Mouse (Mus musculus) thymus, postnatal 4 days (tissue): Measurements from ENCODE around the gene Pgls.

Experiments used
- DNase-seq: peaks from one replicate; pipeline ENCODE4 v3.0.0; 2021

The Pgls gene

DNA sequence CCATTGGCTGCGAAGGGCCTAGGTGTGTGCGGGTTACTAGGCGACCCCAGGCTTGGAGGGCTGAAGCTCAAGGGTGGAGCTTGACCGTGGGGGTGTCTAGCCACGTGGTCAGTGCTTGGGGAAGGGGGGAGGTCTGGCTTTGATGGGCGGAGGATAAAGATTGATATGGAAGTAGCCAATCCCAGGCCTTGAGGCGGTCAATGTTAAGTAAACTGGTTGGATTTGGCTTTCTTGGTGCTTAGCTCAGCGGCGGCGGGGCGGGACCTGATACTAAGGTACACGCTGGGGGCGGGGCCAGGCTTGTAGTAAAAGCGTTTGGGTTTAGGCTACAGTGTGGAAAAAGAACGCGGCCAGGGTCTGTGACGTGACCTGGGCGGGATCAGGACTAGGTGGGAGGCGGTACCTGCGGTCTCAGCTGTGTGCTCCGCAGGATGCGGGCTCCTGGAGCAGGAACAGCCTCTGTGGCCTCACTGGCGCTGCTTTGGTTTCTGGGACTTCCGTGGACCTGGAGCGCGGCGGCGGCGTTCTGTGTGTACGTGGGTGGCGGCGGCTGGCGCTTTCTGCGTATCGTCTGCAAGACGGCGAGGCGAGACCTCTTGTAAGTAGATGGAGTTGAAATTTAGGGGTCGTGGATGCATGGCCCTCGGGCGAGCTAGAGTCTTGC lies 21.6 kb upstream of the Pgls start:
- DNase-seq: peak; percentile 94

DNA sequence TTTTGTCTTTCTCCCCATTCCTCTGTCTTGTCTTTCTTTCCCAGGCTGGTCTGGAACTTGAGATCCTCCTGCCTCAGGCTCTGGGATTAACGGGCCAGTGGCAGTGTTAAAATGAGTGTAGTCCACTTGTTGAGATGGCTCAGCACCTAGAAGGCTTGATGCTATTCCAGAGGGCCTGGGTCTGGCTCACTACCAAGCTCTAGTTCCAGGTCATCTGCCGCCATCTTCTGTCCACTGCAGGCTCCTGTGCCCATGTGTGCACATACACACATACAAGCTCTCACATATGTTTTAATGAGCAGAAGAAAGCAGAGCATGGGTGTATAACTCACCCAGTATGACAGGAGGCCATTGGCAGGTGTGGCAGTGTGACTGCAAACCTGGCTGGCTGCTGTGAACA lies 19.9 kb upstream of the Pgls start:
- no peak for DNase-seq

GRCm38 (mm10) chr8:71572847-71573633 lies 18.9 kb upstream of the Pgls start:
- DNase-seq: no peak

GRCm38 (mm10) chr8:71574426-71574825 lies 17.6 kb upstream of the Pgls start:
- DNase-seq: no peak

DNA sequence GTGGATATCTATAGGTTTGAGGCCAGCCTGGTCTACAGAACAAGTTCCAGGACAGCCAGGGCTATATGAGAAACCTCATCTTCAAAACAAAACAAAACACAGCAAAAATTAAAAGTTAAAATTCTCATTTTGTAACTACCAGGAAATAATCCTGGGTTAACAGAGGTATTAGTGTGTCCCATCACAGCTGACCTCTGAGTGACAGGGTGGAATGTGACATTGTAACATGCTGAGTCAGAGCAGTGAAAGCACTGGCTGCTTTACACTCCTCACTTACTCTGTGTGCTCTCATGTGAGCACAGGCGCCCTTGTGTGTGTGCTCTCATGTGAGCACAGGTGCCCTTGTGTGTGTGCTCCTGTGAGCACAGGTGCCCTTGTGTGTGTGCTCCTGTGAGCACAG lies 17.0 kb upstream of the Pgls start:
- no peak for DNase-seq

DNA sequence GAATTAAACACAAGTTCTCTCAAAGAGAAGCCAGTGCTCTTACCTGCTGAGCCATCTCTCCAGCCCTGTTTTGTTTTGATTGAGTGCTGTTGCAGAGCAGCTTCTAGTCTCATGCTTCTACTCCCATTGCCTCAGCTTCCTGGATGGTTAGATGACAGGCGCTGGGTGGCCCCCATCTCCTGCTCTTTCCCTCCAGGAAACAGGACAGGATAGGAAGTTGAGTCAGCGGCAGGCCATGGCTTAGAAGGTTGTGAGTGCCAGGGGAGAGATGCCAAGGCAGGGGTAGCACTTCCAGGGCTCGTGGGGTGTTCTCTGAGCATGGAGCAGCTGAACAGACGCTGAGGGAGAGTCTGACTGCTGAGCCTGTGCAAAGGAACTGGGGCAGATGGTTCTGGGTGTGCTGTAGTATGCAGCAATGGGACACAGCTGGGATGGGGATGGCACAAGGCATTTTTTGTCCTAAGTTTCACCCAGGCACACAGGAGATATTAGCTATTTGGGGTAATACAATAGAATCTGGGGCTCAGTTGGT lies 14.1 kb upstream of the Pgls start:
- no peak for DNase-seq

DNA sequence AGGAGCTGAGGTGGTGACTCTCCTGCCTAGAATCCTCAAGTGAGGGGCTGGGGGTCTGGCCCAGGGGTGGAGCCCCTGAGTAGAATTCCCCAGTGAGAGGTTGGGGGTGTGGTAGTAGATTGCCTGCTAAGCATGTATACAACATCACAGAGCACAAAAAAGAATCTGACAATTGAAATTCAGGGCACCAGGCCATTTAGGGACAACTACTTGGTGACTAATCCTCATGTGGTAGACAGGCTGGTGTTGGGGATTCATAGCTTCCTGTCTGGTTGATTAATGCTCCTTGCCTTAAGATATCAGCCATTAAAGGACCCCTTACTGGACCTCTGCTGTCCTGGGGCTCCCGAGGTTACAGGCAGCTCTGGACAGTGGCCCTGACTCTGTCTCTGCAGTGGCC lies 13.0 kb upstream of the Pgls start:
- DNase-seq: no peak

GRCm38 (mm10) chr8:71579476-71579875 lies 12.5 kb upstream of the Pgls start:
- no peak for DNase-seq

- DNase-seq: no peak
Observed at GRCm38 (mm10) chr8:71580201-71580600, 11.8 kb upstream of the Pgls start.

- peak; percentile 86 for DNase-seq
Observed at GRCm38 (mm10) chr8:71586891-71587290, 5.1 kb upstream of the Pgls start.

DNA sequence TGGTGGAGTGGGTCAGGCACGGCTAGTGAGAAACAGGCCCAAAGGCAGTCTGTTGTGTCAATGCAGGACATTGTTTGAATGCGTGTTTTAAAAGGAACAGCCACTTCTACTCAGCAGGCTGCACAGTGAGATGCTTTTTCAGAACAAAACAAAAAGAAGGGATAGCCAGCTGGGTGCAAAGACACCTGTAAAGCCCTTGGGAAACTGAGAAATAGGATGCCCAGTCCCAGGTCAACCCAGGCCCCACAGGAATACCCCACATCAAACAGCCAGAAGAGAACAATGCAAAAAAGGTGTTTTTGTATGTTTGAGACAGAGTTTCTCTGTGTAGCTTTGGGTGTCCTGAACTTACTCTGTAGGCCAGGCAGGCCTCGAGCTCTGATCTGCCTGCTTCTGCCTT lies 3.2 kb upstream of the Pgls start:
- no peak for DNase-seq

- peak; percentile 49 for DNase-seq
Observed at GRCm38 (mm10) chr8:71591017-71591416, 959 bp upstream of the Pgls start.

DNA sequence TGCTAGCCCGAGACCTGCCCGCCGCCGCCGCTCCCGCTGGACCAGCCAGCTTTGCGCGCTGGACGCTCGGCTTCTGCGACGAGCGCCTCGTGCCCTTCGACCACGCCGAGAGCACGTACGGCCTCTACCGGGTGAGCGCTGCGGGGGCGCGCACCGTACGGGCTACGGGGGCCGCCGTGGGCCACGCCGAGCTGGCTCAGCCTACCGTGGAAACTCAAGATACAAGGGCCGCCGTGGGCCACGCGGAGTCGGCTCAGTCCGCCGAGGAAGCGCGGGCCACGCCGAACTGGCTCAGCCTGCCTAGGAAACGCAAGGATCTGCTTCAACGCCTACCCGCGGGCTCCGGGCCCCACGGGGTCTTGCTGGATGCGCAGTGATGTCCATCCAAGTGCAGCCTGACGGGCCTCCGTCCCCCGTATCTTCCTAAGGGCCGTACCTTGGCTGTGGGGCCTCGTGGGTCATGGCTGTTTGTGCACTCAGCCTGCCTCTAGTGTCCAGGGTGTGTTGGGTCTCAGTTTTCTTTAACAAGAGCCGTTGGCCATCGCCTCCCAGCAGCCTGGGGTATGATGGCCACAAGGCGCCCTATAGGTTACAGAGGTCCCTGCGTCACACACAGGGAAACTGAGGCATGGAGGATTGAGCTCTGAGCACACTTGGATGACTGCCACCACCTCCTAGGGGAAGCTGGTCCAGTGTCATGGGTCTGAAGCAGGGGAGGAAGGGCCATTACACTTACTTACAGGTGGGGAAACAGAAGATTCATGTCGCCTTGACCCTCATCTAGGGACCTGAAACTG lies 596 bp downstream of the Pgls start:
- peak; percentile 88 for DNase-seq

- no peak for DNase-seq
Observed at GRCm38 (mm10) chr8:71593556-71594323, 1.8 kb downstream of the Pgls start.

- no peak for DNase-seq
Observed at GRCm38 (mm10) chr8:71594324-71594722, 2.3 kb downstream of the Pgls start.

- peak; percentile 99 for DNase-seq
Observed at GRCm38 (mm10) chr8:71595862-71596261, 3.9 kb downstream of the Pgls start.

DNA sequence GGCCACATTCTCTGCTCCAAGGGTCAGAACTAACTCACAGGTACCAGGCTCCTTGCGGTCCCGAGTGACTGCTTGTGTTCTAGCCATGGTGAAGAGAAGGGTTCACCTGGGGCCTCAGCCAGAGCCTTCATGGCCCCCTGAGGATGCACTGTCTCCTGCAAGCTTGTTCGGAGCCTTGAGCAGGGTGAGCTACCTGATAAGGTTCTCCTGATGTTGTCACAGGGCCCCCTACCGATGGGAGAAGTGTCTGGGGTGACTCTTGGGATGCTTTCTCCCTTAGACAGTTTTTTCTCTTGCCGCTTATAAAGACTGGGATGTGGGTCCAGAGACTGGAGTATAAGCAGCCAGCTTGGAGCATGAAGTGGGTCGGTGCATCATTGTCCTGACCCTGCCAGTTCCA lies 4.4 kb downstream of the Pgls start:
- DNase-seq: no peak

DNA sequence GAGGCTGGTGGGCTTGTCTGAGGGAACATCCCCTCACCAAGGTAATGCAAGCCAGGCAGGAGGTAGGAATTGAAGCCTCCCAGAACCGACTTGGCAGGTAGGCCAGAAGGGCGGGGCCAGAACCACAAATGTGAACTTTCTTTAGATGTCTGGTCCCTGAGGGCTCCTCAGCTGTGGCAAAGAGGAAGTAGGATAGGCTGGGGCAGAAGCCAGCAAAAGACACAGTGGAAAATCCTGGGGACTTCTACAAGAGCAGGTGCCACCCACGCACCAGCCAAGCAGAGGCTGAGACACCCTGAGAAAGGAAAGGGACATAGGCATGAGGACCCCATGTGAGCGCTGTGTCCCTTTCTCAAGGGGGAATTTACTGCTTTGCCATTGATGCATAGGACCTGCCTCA lies 4.8 kb downstream of the Pgls start:
- peak; percentile 44 for DNase-seq

DNA sequence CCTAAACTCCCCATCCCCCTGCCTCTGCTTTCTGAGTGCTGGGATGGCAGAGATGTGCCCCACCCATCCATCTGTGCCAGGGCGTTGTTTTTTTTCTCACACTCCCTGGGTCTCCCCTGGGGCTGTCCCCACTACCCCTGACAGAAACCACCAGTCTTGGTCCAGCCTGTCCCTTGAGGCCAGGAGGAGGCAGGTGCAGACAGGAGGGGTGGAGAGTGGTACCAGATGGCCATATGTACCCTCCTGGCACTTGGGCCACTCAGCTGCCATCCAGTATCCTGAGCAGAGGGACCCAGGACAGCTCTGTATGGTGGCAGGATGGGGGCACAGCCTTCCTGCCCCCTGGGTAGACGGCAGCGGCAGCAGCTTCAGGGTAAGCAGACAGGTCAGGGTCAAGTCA lies 5.5 kb downstream of the Pgls start, which contains the start of gene Fam129c:
Gene Fam129c, plus strand, starts transcription at position 198 of the 400 bp plus-strand sequence.
- no peak for DNase-seq

DNA sequence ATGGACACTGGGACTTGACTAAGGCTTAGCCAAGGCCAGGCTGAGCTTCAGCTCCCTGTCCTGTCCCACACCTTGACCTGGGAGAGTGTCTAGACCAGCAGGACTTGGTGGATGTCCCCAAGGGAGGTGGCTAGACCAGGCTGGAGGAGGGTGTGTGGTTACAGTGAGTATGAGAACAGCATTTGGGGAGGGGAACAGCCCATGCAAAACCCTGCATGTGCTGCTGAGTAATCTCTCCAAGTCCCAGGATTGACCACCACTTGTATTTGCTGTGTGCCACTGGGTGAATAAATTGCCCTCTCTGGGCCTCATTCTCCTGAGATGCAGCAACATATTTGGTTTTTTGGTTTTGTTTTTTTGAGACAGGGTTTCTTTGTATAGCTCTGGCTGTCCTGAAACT lies 6.4 kb downstream of the Pgls start:
- no peak for DNase-seq

DNA sequence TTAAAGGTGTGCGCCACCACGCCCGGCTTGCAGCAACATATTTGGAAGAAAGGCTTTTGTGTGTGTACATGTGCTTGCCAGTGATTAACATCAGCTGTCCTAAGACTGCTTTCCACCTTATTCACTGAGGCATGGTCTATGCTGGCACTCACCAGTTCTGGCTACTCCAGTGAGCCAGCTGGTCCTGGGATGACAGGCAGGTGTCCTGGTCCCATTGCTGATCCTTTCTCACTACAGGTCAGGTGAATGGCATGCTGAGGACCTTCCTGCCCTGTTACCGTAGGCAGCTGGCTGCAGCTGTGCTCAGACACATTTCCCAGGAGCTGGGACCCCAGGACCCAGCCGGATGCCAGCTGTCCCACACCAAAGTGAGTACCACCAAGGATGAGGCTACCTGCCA lies 6.9 kb downstream of the Pgls start:
- DNase-seq: no peak

DNA sequence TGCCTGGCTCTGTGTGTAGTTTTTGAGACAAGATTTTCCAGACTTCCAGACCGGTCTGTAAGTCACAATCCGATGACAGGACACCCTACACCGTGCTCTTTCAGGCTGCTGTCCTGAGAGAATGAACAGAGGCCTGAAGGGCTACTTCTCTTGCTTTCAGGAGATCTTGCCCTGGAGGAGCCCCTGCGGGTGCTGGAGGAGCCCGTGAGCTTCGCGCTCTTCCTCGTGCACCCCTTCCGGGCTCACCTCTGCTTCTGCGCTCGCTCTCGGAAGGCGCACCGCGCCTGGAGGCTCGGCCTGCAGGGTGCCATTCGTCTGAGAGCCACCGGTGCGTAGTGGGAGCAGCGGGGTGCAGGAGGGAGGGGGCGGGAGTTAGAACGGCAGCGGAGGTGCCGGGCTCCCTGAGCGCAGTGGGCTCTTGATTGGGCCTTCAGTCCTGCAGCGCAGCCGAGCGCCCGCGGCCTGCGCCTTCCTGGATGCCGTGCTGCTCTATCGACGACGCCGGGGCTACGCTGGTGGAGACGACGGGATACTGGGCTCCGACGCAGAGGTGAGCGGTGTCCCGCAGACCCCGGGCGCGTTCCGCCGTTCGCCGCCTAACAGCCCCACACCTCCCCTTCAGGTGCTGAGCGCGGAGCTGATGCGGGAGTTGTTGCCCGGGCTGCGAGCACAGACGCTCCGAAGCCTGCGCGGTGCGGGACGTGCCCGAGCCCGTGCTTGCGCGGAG lies 10.1 kb downstream of the Pgls start:
- DNase-seq: peak; percentile 76
